Mouse (Mus musculus) right cerebral cortex, adult 18-20 months (tissue): ENCODE measurements around the gene Slc22a22.
A peak's percentile ranks its signal among the peaks of the same experiment; 100 is the strongest.

Experiments
- DNase-seq: peaks from one replicate; pipeline ENCODE4 v3.0.0; 2022; ENCODE audit warnings: mixed read lengths

The Slc22a22 gene

GRCm38 (mm10) chr15:57477525-57477924 lies at the start of gene Slc22a22:
Gene Slc22a22, minus strand, starts transcription at chr15:57477625.
- DNase-seq: no peak

- DNase-seq: no peak
Observed at GRCm38 (mm10) chr15:57523510-57524298, 46.3 kb upstream of the Slc22a22 start.

- DNase-seq: no peak
Observed at GRCm38 (mm10) chr15:57522160-57522559, 44.7 kb upstream of the Slc22a22 start.

- no peak for DNase-seq
Observed at GRCm38 (mm10) chr15:57509185-57510172, 32.1 kb upstream of the Slc22a22 start.

GRCm38 (mm10) chr15:57508242-57509184 lies 31.1 kb upstream of the Slc22a22 start:
- peak; percentile 64 for DNase-seq

- DNase-seq: no peak
Observed at GRCm38 (mm10) chr15:57504126-57504705, 26.8 kb upstream of the Slc22a22 start.

- no peak for DNase-seq
Observed at GRCm38 (mm10) chr15:57503656-57504055, 26.2 kb upstream of the Slc22a22 start.

GRCm38 (mm10) chr15:57501559-57501958 lies 24.1 kb upstream of the Slc22a22 start:
- no peak for DNase-seq

- no peak for DNase-seq
Observed at GRCm38 (mm10) chr15:57496106-57496505, 18.7 kb upstream of the Slc22a22 start.

GRCm38 (mm10) chr15:57482509-57482908 lies 5.1 kb upstream of the Slc22a22 start:
- no peak for DNase-seq

GRCm38 (mm10) chr15:57471648-57472047 lies 5.8 kb downstream of the Slc22a22 start:
- DNase-seq: no peak

- no peak for DNase-seq
Observed at GRCm38 (mm10) chr15:57465996-57466395, 11.4 kb downstream of the Slc22a22 start.

GRCm38 (mm10) chr15:57465061-57465460 lies 12.4 kb downstream of the Slc22a22 start:
- DNase-seq: no peak

- no peak for DNase-seq
Observed at GRCm38 (mm10) chr15:57464066-57464465, 13.4 kb downstream of the Slc22a22 start.

- no peak for DNase-seq
Observed at GRCm38 (mm10) chr15:57461284-57461683, 16.1 kb downstream of the Slc22a22 start.

GRCm38 (mm10) chr15:57457374-57457773 lies 20.1 kb downstream of the Slc22a22 start:
- no peak for DNase-seq

GRCm38 (mm10) chr15:57434710-57435404 lies 42.6 kb downstream of the Slc22a22 start:
- DNase-seq: no peak

GRCm38 (mm10) chr15:57408498-57408897 lies 68.9 kb downstream of the Slc22a22 start:
- peak; percentile 12 for DNase-seq

GRCm38 (mm10) chr15:57398439-57399148 lies 78.8 kb downstream of the Slc22a22 start:
- DNase-seq: no peak

GRCm38 (mm10) chr15:57394053-57394452 lies 83.4 kb downstream of the Slc22a22 start:
- DNase-seq: no peak

- DNase-seq: no peak
Observed at GRCm38 (mm10) chr15:57380381-57380780, 97.0 kb downstream of the Slc22a22 start.
